Mouse (Mus musculus): ENCODE results near the gene Cd99l2.
"Not testable (repeated sequence)": the region's sequence is repeated elsewhere in the genome, so short reads cannot be mapped to it uniquely, and the experiment has no call there.

GRCm38 (mm10) chrX:71506591-71506990, 13.9 kb upstream of the Cd99l2 start:
- TF ChIP-seq ZC3H11A (IDR thresholded peaks at IDR 0.05; ENCODE audit: borderline replicate concordance, low read depth, low read length); CHD2 (IDR thresholded peaks at IDR 0.05; ENCODE audit: low read depth, low read length); HCFC1 (IDR thresholded peaks at IDR 0.05; ENCODE audit: borderline replicate concordance, insufficient read depth, low read length); ZNF384 (IDR thresholded peaks at IDR 0.05; ENCODE audit: low read depth, low read length): not testable (repeated sequence)

Measured in ES-E14 (cell line).